Mouse (Mus musculus): Measurements from ENCODE around the gene Uts2b. TPM values are rescaled to one million over a fixed set of nuclear protein-coding genes. Genes with fewer than 3 reads are reported as not detected.
"Not testable (repeated sequence)": the region's sequence is repeated elsewhere in the genome, so short reads cannot be mapped to it uniquely, and the experiment has no call there.

The Uts2b gene
- total and polyA plus RNA-seq, 3 experiments: not detected

DNA sequence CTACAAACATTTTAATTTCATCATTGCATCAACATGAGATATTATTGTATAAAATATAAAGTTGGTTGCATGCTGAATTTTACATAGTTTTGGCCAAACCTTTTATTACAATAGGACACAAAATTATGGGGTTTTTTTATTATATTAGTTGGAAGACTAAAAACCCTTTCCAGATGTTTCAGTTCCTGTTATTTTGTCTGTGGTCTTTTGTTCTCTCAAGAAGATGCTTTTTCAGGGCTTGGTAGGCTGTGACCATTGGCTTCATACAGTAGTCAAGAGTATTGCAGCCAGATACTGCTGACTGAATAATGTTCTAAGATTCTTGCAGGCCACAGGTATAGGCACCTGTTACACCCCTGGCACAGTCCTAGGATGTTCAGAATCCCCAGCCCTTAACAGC, 48.0 kb downstream of the Uts2b start:
- ATAC-seq (ENCODE audit: extremely low read depth, insufficient number of reproducible peaks, low FRiP score, poor library complexity, severe bottlenecking) (no peak), DNase-seq (ENCODE audit: low spot score) (no peak)

DNA sequence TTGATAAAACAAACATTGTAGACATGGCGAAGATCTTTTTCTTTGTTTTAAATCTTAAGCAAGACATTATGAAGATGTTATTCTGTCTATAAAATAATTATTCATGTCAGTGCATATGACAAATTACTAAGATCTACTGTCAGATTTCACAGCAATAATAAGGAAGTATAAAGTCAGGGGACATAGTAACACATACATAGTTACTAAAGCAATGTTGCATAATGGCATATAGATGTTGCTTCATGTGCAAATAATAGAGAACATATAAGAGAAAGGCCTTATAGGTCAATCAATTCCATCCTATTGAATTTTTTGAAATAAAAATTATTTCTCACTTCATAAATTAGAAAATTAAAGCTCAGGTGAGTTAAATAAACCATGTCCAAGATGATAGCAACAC, 50.9 kb downstream of the Uts2b start:
- no peaks in the 10 kb centered on the region for H3K36me3 ChIP-seq (replicated peaks)
- no peak overlapping the region for H3K4me3 ChIP-seq (ENCODE audit: low read depth, low read length)
- ATAC-seq (ENCODE audit: extremely low read depth, insufficient number of reproducible peaks, low FRiP score, poor library complexity, severe bottlenecking) (no peak), DNase-seq (ENCODE audit: low spot score) (no peak)
- no peaks in the 10 kb centered on the region for H3K4me1 ChIP-seq (ENCODE audit: insufficient read depth, low read depth, low read length)
- no peak for TF ChIP-seq POLR2AphosphoS5 (IDR thresholded peaks at IDR 0.05; ENCODE audit: insufficient replicate concordance, low read depth, low read length)
- TF ChIP-seq CTCF (IDR thresholded peaks at IDR 0.05; ENCODE audit: low read depth, low read length): no peak
- no peak for TF ChIP-seq GATA1 (IDR thresholded peaks at IDR 0.05; ENCODE audit: borderline replicate concordance, low read length)
- no peaks in the 10 kb centered on the region for H3K9me3 ChIP-seq (replicated peaks)
- peaks cover 3% of the 10 kb centered on the region; the same call in 1 of the 2 replicates for H3K27me3 ChIP-seq (ENCODE audit: insufficient read depth, low read length)

More for the DNA sequence above, 48.0 kb downstream of the Uts2b start:
- Histone ChIP-seq H3K36me3 (replicated peaks) (no peaks in the 10 kb centered on the region), H3K4me3 (ENCODE audit: low read depth, low read length) (no peak overlapping the region), H3K4me1 (ENCODE audit: insufficient read depth, low read depth, low read length) (no peaks in the 10 kb centered on the region), H3K9me3 (replicated peaks) (no peaks in the 10 kb centered on the region), H3K27me3 (ENCODE audit: insufficient read depth, low read length) (no peaks in the 10 kb centered on the region)
- no peak for TF ChIP-seq GATA2 (IDR thresholded peaks at IDR 0.05; ENCODE audit: borderline replicate concordance, low read depth, low read length)

DNA sequence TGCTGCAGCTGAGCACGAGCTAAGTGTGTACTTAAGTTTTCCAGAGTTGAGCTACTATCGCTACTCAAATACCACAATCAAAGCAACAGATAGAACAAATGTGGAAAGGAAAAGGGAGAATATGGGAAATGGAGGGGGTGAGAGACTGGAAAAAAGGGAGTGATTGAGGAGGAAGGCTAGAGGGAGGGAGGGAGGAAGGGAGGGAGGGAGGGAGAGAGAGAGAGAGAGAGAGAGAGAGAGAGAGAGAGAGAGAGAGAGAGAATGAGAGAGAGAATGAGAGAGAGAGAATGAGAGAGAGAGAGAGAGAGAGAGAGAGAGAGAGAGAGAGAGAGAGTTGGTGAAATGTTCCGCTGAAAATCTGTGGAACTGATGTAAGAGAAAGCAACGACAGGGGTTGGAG, 62.9 kb downstream of the Uts2b start, which contains the start of gene Ostn:
TSS of gene Ostn (plus strand) at position 301 of the 400 bp plus-strand sequence.
- not testable (repeated sequence) for H3K4me3 ChIP-seq (ENCODE audit: low read depth, low read length); ATAC-seq (ENCODE audit: extremely low read depth, insufficient number of reproducible peaks, low FRiP score, poor library complexity, severe bottlenecking); H3K36me3 ChIP-seq (replicated peaks); DNase-seq (ENCODE audit: low spot score); H3K9me3 ChIP-seq (replicated peaks); H3K4me1 ChIP-seq (ENCODE audit: insufficient read depth, low read depth, low read length); H3K27me3 ChIP-seq (ENCODE audit: insufficient read depth, low read length)

Other genes starting within 250 kb of the Uts2b start
- not detected in 2 replicates for gene Ostn, start 62.8 kb downstream of the Uts2b start, total RNA-seq (2014; fragmentation: Nextera tagmentation)
- not detected in 2 replicates for gene Ostn, start 62.8 kb downstream of the Uts2b start, total RNA-seq (2017)
- not detected in 2 replicates for gene Ostn, start 62.8 kb downstream of the Uts2b start, polyA plus RNA-seq (2012)
- gene Ccdc50, start 18.6 kb upstream of the Uts2b start, total RNA-seq (2014; fragmentation: Nextera tagmentation): 127 and 138 TPM in 2 replicates
- gene Ccdc50, start 18.6 kb upstream of the Uts2b start, total RNA-seq (2017): 70.3 and 105 TPM in 2 replicates
- 17.8 and 30.6 TPM in 2 replicates for gene Ccdc50, start 18.6 kb upstream of the Uts2b start, polyA plus RNA-seq (2012)

Measured in G1E (cell line).